Mouse (Mus musculus): ENCODE data around the gene Jakmip3.

Gene Jakmip3

DNA sequence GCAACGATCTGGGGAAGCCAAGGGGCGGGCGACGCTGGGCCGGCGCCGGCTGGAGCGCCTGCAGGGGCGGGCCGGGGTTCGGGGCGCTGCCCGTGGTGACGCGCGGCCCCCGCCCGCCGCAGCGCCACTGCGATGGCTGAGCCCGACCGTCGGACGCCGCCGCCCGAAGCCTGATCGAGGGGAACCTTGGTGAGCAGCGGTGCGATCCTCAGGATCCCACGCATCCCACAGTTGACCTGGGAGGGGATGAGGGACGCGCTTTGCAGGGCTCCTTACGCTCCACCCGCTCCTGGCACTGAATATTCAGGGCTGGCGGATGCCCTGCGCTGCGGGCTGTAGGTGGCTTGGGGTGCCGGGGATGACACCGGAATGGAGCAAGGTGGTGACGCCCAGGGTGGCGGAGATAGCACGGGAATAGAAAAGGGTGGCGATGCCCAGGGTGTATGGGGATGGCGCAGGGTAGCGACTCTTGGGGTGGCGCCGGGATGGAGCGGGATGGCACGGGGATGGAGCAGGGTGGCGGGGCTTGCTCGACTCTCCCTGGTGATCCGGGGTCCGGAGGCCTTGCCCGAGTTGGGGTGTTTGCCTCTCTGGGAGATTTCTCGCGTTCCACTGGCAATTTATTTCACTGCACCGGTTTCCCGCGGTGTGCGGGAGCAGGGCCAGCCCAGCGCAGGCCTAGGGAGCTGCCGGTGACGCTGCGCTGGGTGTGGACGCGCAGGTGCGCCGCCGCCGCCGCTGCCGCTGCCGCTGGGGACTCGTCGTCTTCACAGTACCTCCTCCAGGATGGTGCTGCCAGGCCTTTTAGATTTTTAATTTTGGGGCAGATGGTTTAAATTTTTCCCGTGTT, at the start of gene Jakmip3:
Gene Jakmip3 (plus strand): TSS at position 119 of the 850 bp plus-strand sequence.
- DNase-seq (ENCODE audit: low spot score), result no peak

DNA sequence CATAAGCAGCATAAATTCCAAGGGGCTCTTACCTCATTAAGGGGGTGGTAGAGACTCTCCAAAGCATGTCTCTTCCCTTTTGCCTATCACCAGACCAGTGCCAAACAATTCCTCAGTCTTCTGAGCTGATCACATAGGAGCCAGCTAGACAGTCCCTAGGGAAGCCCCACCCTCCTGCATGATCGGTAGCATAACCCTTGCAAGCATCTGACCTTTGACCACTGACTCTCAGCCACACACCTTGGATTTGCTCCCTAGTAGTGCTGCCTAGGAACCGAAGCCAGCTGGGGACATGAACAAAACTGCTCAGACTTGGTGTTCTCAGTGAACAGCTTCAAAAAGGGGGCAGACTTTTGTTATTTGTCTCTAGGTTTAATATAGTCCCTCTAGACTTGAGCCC, 42.4 kb upstream of the Jakmip3 start:
- DNase-seq (ENCODE audit: low spot score), result no peak

DNA sequence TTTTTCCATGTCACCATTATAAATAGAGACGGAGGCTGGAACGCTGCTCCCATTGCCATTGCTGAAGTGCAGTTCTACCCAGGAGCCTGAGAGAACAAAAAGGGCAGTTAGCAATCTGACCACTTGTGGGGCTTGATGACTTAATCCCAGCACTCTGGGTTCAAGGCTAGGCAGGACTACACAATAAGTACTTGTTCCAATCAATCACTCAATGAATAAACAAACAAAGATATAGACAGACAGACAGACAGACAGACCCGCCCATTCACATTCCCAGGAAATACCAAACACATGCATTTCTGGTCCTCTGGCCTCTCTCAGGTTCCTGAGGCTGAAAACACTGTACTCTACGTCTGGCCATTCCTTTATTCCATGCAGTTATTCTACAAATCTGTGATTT, 41.8 kb upstream of the Jakmip3 start:
- no peak for DNase-seq (ENCODE audit: low spot score)

DNA sequence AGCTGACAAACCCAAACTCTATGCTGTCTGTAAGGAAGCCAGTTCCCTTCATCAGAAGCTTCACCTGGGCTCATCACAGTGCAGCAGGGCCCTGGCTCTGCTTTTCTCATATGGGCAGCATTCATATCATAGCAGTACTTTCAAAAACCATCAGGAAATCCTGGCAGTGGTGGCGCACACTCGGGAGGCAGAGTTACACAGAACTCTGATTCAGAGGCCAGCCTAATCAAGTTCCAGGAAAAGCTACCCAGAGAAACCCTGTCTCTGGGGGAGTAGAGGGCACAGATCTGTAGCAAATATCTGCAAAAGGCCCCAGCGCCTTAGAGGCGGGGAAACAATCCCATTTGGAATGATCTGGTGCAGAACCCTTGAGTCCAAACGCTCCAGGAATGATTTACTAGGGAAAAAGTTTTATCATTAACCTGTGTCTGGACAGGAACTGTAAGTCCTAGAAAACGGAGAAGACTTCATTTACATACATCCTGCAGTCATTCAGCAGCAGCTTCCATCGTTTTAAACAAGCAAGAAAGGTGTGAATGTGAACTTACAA, 36.6 kb upstream of the Jakmip3 start:
- DNase-seq (ENCODE audit: low spot score), result no peak

DNA sequence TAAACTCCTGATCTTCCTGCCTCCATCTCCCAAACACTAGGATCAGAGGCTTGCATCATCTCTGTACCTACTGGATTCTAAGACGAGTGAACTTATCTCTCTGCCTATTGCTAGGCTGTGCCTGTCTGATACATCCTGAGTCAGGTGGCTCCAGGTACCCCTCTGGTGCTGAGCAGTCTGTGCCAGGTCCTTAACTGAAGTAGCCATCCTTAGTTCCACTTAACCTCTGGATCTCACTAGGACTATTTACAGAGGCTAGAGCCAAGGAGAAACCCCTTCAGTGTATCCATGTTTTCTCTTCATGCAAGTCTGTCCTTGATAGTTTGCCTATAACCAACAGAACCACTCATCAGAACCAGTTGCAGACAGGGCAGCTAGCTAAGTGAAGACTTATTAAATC, 34.1 kb upstream of the Jakmip3 start:
- DNase-seq (ENCODE audit: low spot score), result no peak

DNA sequence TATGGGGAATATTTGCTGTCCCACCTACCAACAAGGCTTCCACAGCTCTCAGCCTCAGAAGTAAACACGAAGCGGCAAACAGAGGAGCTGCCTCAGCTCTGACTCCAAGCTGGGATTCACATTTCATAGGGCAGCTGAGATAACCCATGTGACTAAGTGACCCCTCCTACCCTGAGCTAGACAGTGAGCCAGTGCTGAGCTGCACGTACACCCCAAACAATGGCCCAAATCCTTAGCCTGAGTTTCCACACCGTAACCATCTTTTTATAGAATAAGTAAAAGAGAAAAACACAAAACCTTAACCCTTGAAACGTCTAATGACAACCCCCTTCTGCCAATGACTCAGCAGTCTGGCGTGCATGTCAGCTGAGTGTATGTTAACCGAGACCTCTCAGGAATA, 33.5 kb upstream of the Jakmip3 start:
- DNase-seq (ENCODE audit: low spot score), result no peak

DNA sequence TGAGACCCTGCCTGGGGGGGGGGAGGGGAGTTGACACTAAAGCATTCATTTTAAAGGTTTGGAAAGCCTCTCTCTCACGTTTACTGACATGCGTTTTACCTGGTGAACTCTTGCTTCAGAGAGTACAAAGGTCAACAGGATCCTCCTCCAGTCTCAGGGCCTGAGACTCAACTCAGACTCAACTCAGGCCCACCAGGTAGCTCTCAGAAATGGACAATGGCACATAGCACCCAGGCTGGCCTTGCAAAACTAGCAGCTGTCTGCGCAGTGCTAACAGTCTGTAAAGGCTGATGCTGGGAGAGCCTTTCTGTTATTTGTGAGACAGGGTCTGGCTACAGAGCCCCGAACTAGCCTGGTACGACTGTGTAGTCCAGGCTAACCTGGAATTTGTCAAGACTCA, 32.6 kb upstream of the Jakmip3 start:
- no peak for DNase-seq (ENCODE audit: low spot score)

DNA sequence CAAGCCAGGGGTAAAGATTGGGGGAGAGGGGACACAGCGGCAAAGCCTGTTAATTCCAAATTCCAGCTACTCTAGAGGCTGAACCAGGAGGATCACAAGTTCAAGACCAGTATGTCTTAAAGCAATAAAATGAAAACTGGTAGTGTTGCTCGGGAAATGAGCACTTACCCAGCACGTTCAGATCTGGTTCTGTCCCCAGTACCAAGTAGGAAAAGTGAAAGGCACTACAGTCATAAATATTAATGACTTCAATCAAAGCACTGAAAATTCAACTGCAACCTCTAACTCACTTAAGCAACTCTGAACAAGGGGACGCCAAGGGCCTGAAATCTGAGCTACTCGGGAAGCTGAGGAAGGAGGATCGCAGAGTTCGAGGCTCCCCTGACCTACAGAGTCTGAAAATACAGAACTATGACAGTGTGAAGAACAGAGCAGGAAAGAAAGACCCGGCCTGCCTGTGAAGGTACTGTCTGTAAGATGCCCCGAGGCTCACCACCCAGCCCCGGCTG, 31.7 kb upstream of the Jakmip3 start:
- no peak for DNase-seq (ENCODE audit: low spot score)

DNA sequence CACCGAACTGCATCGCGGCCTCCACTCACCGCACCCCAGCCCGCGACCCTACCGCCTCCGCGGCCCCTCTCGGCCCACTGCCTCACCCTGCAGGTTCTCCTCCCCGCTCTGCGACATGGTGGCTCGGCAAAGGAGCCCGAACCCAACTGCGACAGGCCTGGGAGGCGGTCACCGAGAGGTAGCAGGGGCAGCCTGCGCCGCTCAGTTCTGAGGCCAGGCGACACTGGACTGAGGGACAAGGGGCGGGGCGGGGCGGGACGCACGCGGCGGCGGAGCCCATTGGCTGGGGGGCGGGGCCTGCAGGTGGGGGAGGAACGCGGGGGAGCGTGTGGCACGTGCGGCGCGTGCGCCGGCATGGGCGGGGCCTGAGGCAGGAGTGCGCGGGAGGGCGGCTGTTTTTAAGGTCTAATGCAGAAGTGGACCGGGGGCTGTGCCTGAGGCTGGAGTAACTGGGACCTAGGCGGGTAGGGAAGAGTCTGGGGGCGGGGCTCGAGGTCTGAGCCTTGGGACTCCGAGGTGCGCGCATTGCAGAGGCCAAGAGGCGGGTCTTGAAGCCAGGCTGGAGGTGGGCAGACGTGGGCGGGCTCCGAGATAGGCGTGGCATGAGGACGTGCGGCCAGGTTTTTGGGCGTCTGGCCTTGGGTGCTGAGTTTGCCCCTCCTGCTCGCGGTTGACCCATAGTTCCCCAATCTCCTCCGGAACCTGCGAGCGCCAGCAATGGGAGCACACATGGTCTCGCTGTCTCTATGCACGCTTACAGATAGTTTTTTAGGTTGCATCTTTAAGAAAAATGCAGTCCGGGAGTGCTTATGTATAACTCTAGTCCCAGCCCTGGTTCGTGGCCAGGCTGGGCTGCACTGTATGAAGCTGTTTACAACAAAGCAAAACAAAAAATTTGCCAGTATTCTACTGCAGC, 31.0 kb upstream of the Jakmip3 start, which contains the start of gene Bnip3:
Gene Bnip3 (minus strand): TSS at position 243 of the 916 bp plus-strand sequence.
- peak; percentile 80 for DNase-seq (ENCODE audit: low spot score)

DNA sequence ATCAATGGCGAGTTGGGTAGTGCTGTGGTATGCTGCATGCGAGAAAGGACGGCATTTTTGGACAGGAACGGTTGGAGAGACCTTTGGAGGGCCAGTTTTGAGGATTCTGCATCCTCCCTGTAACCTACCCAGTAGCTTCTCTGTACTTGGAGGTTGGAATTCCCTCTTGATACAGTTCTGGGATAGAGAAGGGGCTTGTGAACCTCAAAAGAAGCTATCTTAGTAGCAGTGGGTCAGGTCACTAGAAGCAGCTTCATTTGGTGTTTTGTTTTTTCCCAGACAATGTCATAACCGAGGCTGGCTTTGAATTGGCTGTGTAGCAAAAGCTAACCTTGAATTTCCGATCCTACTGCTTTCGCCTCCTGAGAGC, 30.4 kb upstream of the Jakmip3 start:
- no peak for DNase-seq (ENCODE audit: low spot score)

DNA sequence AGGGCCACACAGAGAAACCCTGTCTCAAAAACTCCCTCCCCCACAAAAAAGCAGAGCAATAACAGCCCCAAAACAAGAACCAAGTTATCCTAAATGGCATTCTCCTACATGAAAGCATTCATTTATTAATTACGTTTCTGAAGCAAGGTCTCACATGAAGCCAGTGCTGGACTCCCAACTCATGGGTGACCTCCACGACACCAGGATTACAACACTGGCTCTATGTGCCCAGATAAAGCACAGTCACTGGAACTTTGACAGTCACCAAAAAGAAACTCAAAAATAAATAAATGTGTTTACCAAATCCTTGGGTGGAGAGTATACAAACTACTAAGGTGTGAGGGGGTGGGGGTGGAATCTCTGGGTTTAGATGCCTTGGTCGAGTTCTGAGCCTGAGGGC, 26.9 kb upstream of the Jakmip3 start:
- DNase-seq (ENCODE audit: low spot score), result no peak

DNA sequence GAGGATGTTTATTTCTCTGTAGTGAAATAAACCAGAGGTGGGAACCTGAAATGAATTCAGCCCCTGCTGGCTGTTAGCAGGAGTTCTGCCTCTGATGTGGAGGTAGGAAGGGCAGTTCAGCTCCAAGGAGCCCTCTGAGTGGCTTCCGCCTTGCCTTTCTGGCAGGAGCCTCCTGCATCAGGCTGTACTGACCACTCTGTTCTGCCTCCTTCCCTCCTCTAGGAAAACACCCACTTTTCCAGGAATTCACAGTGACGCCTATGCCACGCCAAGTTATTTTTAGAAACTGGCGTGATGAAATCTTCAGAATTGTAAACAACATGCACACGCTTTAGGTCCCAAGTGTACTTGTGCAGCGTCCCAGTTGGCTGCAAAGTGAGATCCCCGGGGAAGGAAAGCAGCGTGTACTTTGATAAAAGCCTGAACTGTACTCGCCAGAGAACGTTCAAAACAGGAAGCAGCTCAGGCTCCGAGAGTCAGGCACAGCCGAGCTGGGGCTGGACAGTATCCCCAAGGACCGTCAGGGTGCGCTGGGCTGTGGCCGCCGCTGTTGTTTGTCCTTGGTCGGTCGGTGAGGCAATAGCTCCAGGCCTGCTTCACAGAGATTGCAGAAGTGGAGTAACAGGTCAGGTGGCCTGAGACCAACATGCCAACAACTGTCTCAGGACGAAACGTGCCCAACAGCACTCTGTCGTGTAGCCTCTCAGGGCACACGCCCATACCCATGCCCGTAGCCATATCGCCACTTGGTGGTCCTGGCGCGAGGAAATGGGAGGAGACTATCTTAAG, 21.2 kb upstream of the Jakmip3 start:
- DNase-seq (ENCODE audit: low spot score), result peak; percentile 53

DNA sequence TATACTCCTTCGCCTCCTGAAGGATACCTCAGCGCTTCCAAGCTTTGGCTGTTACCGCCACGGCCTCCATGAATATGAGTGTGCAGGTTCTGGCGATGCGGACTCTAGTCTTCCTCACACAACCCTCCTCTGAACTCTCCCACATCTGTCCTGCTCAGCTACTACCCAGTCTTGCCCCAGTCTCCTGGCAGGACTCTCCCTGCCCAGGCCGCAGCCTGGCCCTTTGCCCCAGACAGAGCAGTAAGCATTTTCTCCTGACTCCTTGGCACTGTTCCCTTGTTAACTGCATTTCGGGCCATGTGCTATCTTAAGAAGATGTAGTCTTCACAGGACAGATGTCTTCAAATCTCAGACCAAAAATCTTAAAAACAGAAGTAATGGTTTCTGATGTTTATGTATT, 18.9 kb upstream of the Jakmip3 start:
- no peak for DNase-seq (ENCODE audit: low spot score)

DNA sequence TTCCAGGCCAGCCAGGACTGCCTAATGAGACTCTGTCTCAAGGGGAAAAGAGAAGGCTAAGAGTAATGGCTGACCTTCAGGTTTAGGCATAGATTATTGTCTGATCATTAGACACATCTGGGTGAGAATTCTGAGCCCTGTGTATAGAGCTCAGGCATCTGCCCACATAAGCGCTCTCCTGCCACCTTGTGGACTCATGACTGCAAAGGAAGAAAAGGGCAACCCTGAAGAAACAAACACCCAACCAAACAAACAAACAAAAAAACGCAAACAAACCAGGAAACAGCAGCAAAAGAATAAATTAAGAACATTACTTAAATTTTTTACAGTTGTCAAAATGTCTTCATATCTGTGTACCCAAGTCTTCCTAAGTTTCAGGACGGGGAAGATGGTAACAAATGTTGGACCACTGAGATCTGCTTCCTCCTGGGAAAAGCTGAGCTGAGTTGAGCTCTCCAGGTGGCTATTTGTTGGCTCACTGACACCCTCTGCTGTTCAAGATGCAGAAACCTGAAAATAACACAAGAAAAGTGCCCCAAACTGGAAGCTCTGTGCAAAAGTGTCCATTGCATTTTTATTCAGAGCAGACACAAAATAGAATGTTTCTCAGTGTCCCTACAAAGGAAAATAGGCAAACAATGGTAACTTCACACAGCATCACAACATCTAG, 16.6 kb upstream of the Jakmip3 start:
- DNase-seq (ENCODE audit: low spot score), result no peak

DNA sequence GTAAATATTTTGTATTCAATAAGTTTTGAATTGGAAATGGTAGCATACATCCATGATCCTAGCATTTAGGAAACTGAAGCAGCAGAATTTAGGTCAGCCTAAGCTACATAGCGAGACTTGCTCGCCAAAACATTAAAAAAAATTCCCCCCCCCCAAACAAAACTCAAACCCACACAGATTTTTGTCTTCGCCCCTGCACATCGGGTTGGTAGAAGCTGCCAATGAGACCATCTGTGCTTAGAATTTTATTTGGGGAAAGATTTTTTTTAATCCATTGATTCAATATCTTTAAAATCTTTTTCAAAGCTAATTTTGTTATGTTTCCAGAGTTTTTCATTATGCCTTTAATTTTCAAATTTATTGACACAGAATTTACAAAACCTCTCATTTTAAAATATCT, 12.1 kb upstream of the Jakmip3 start:
- no peak for DNase-seq (ENCODE audit: low spot score)

DNA sequence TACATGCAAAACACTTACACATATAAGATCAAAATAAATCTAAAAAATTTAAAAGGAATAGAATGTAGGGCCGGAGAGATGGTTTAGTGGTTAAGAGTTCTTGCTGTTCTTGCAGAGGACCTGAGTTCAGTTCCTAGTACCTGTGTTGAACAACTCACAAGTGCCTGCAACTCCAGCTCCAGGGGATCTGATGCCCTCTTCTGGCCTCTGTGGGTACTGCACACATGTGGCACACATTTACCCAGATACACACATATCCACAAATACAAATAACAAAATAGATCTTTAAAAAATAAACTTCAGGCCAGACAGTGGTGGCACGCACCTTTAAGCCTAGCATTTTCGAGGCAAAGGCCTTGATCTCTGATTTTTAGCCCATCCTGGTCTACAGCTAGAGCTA, 6.0 kb upstream of the Jakmip3 start:
- no peak for DNase-seq (ENCODE audit: low spot score)

DNA sequence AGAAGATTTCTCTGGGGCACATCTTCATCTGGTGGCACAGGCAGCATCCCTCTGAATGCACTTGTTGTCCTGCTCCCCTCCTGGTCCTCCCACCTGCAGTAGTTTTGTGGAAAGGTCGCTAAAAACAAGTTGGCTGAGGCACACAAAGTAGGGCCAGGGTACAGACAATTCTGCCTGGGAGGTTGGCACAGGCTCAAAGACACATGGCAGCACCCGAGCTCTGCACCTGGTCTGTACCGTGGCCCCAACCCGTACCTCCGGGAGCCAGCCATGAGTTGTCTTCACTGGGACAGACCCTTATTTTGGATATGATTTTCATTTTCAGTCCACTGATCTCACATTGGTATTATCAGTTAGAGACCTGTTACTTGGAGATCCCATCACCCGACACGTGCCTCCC, 1.5 kb upstream of the Jakmip3 start:
- DNase-seq (ENCODE audit: low spot score), result no peak

DNA sequence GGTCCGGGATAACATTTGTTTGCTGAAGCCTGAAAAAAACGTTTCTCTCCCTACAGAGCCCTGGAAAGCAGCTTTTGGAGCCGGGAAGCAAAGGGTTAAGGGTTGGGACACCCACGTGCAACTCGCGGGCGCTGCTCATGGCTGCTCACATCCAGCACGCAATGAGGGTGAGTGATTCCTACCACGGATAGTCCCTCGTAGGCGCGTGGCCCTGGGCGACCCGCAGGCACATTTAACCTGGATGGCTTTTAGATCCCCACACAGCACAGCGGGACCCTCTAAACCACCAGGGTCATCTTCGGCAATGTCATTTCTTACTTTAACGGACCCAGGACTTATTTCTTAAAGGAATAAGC, 296 bp upstream of the Jakmip3 start:
- no peak for DNase-seq (ENCODE audit: low spot score)

DNA sequence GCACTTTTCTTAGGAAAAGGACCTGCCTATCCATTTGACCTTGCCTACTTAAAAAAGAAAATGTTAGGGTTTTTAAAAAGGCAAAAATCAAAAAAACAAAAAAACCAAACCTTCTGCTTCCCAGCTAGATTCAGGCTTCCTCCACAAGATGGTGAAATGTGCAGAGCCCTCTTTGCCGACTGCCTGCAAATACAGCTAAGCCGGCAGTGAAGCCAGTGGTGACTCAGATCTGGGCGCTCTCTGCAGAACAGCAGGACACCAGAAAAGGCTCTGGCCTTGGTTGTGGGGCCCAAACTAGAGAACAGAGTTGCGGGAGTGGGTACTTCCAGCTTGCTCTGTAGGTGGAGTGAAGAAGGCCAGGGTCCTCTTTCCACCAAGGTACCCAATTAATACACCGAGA, 1.0 kb downstream of the Jakmip3 start:
- DNase-seq (ENCODE audit: low spot score), result no peak

DNA sequence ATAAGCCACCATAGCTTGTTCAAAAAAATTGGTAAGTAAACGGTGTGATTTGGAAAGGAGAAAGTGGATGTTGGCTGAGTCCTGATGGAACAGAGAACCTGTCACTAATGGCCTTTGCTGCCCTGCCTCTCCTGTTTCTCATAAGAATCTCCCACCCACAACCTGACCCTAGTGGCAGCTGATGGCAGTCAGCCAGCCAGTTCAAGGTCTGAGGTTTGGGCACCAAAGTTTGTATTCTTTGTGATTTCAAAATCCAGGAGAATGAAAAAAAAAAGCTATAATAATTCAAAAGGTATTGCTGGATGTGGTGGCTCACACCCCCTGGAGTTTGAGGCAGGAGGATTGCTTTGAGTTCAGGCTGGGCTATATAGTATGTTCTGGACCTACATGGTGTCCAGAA, 1.8 kb downstream of the Jakmip3 start:
- no peak for DNase-seq (ENCODE audit: low spot score)

DNA sequence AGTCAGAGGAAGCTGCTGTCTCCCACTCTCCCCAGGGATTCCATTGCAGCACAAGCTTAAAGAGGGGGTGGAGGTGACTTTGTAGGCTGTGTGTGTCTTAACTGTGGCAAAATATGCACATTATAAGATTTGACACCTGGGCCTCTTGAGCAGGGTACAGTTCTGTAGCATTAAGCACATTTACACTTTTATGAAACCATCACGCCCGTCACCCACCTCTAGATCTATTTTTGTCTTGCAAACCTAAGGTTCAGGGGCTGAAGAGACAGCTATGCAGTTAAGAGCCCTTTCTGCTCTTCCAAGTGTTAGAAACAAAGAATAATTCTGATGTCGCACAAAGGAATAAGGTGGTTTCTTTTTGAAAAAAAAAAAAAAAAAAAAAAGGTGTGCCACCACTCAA, 5.1 kb downstream of the Jakmip3 start:
- no peak for DNase-seq (ENCODE audit: low spot score)
